Mouse (Mus musculus): ENCODE results near the gene Tyw1. TPM values are rescaled to one million over a fixed set of nuclear protein-coding genes. Genes with fewer than 3 reads are reported as not detected.

Gene Tyw1
- polyA plus RNA-seq, 1 experiment, result 14.6 TPM

DNA sequence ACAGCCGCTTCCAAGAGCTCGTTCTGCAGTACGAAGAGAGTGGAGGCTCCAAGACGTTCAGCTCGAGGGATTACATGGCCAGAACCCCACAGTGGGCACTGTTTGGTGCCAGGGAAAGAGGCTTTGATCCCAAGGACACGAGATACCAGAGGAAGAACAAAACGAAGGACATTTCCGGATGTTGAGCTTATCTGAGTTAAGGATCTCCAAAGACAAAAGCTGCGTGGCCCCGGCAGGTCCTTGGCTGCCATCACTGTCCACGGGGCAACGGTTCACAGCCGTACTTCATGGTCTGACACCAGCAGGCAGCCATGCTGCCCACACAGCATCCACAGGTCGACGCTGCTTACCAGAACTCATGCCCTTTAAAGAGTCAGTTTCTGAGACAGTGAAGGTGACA lies 85.2 kb downstream of the Tyw1 start:
- TF ChIP-seq CTCF (IDR thresholded peaks at IDR 0.05; ENCODE audit: extremely low read depth, insufficient read depth, low read length), result no peak
- no peak for TF ChIP-seq POLR2A (IDR thresholded peaks at IDR 0.05; ENCODE audit: extremely low read depth, insufficient read depth, low read length)
- no peaks in the 10 kb centered on the region for H3K4me1 ChIP-seq (ENCODE audit: control insufficient read depth, insufficient read depth, low read length)
- H3K27ac ChIP-seq (ENCODE audit: insufficient read depth, low read length), result no peak overlapping the region
- no peak overlapping the region for H3K4me3 ChIP-seq (ENCODE audit: insufficient read depth, low read length)

DNA sequence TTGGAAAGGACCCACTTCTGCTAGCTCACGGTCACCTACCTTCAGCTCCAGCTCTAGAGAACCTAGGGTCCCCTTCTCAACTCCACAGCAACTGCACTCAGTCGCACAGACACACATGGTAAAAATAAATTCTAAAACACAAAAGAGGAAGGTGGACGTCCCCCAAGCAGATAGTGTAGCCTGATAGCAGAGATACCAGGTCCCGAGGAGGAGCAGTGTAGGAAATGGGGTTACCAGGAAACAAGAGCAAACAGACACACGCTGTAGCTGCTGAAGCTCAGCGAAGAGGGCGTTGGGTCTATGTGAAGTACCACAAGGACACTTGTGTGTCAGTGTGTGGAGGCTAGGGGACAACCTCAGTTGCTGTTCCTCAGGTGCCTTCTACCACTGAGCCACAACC lies 89.6 kb downstream of the Tyw1 start:
- Histone ChIP-seq H3K27ac (ENCODE audit: insufficient read depth, low read length) (no peak overlapping the region), H3K4me3 (ENCODE audit: insufficient read depth, low read length) (no peak overlapping the region), H3K4me1 (ENCODE audit: control insufficient read depth, insufficient read depth, low read length) (no peaks in the 10 kb centered on the region)
- TF ChIP-seq CTCF (IDR thresholded peaks at IDR 0.05; ENCODE audit: extremely low read depth, insufficient read depth, low read length), result no peak
- no peak for TF ChIP-seq POLR2A (IDR thresholded peaks at IDR 0.05; ENCODE audit: extremely low read depth, insufficient read depth, low read length)

DNA sequence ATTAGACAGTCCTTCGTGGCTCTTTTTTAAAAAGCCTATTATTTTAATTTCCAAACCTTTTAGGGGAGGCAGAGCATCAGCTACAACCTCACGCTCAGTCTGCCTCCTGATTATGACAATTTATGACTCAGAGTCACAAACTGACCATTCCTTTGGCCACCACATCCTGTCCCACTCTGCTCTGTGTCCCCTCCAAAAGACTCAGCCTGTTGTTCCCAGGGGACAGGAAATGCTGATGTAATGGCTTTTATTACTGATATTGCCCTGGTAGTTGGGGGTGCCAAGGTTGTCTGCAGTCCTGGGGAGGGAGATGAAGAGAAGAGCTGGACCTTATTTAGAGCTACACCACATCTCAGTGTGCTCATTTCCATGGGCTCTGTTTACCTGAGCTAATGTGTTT lies 90.5 kb downstream of the Tyw1 start:
- TF ChIP-seq POLR2A (IDR thresholded peaks at IDR 0.05; ENCODE audit: extremely low read depth, insufficient read depth, low read length) (no peak), CTCF (IDR thresholded peaks at IDR 0.05; ENCODE audit: extremely low read depth, insufficient read depth, low read length) (no peak)
- Histone ChIP-seq H3K4me3 (ENCODE audit: insufficient read depth, low read length) (no peak overlapping the region), H3K27ac (ENCODE audit: insufficient read depth, low read length) (no peak overlapping the region), H3K4me1 (ENCODE audit: control insufficient read depth, insufficient read depth, low read length) (no peaks in the 10 kb centered on the region)

DNA sequence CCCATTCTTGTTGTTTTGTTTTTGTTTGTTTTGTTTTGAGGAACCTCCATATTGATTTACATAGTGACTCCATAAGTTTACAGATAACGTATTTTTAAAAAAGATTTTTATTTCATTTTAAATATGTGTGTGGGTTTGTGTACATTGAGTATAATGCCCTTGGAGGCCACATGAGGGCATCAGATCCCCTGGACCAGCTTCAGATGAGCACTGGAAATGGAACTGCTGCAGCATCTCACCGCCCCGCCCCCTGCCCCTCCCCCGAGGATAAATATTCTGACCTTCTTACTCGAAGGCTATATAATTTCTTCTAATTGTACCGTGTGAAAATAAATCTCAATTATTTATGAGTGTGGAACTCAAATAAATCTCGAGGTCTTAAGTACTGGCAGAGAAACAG lies 99.8 kb downstream of the Tyw1 start:
- Histone ChIP-seq H3K27ac (ENCODE audit: insufficient read depth, low read length) (no peak overlapping the region), H3K4me3 (ENCODE audit: insufficient read depth, low read length) (no peak overlapping the region), H3K4me1 (ENCODE audit: control insufficient read depth, insufficient read depth, low read length) (no peaks in the 10 kb centered on the region)
- TF ChIP-seq CTCF (IDR thresholded peaks at IDR 0.05; ENCODE audit: extremely low read depth, insufficient read depth, low read length), result 0 out of 2 replicates have a peak, but pooled peaks have one; percentile 10
- TF ChIP-seq POLR2A (IDR thresholded peaks at IDR 0.05; ENCODE audit: extremely low read depth, insufficient read depth, low read length), result no peak

DNA sequence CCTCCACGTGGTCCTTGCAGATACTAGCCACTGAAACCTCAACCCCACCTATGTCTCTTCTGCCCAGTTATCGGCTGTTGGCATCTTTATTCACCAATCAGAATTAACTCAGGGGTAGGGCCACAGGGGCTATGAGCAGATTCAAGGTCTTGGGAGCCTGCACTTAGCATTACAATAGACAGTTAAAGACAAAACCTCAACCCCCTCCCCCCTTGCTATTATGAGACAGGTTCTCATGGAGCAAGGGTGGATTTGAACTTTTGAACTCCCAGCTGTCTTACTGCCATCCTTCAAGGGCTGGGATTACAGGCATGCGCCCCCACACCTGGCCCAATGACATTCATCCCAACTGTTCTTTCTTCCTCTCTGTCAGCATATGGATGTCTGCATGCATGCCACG lies 107.7 kb downstream of the Tyw1 start:
- no peak for TF ChIP-seq POLR2A (IDR thresholded peaks at IDR 0.05; ENCODE audit: extremely low read depth, insufficient read depth, low read length)
- no peak for TF ChIP-seq CTCF (IDR thresholded peaks at IDR 0.05; ENCODE audit: extremely low read depth, insufficient read depth, low read length)
- Histone ChIP-seq H3K27ac (ENCODE audit: insufficient read depth, low read length) (no peak overlapping the region), H3K4me3 (ENCODE audit: insufficient read depth, low read length) (no peak overlapping the region), H3K4me1 (ENCODE audit: control insufficient read depth, insufficient read depth, low read length) (no peaks in the 10 kb centered on the region)

DNA sequence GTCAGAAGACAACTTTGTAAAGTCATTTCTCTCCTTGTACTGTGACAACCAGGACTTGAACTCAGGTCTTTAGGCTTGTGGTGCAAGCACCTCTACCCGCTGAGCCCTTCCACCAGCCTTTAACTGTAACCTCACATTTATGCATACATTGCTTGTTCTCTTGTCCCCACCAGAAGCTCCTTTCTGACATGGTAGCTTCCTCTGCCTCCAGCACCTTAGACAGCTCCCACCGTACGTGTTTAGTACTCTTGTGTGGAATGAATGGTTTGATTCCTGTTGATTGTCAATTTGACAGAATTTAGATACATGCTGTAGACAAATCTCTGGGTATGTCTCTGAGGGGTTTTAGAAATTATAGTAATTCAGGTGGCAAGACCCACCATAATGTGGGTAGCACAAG lies 108.4 kb downstream of the Tyw1 start:
- H3K4me3 ChIP-seq (ENCODE audit: insufficient read depth, low read length), result no peak overlapping the region
- H3K4me1 ChIP-seq (ENCODE audit: control insufficient read depth, insufficient read depth, low read length), result no peaks in the 10 kb centered on the region
- H3K27ac ChIP-seq (ENCODE audit: insufficient read depth, low read length), result no peak overlapping the region
- TF ChIP-seq CTCF (IDR thresholded peaks at IDR 0.05; ENCODE audit: extremely low read depth, insufficient read depth, low read length), result no peak
- TF ChIP-seq POLR2A (IDR thresholded peaks at IDR 0.05; ENCODE audit: extremely low read depth, insufficient read depth, low read length), result no peak

DNA sequence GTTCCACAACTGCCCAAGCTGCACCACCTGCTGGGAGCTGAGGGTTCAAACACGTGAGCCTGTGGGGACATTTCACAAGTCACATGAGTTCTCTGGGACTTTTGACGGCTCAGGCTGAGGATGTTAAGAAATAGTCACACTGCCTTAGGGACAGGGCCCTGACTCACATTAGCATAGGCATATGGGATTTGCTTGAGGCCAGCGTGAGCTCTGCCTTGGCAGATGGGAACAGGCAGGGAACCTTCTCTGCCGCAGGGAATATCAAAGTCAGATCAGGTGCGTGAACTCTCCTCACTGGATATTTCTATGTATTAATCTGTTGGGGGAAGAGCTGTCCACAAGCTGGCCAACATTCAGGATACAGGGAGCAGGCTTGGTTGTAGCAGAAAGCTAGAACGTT lies 112.8 kb downstream of the Tyw1 start:
- TF ChIP-seq POLR2A (IDR thresholded peaks at IDR 0.05; ENCODE audit: extremely low read depth, insufficient read depth, low read length) (no peak), CTCF (IDR thresholded peaks at IDR 0.05; ENCODE audit: extremely low read depth, insufficient read depth, low read length) (no peak)
- no peak overlapping the region for H3K4me3 ChIP-seq (ENCODE audit: insufficient read depth, low read length)
- no peaks in the 10 kb centered on the region for H3K4me1 ChIP-seq (ENCODE audit: control insufficient read depth, insufficient read depth, low read length)
- no peak overlapping the region for H3K27ac ChIP-seq (ENCODE audit: insufficient read depth, low read length)

DNA sequence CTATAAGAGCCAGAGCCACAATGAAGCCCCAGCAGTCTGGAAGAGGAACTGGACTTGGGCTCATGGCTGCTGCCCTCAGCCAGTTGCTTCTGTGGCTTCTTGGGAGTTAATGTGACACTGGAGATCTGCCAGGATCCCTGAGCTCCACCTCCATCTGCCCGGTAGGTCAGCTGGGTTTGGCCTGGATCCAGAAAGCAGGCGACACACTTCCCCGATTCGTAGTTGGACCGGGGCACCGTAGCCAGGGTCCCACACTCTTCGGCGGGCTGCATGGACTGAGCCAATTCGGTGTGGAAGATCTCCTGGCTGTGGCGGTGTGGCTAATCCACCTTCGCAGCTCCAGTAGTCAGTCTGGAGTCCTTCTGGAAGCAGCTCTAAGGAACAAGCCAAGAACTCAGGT lies 113.8 kb downstream of the Tyw1 start, which contains the start of gene Caln1:
Gene Caln1 (plus strand): TSS at position 219 of the 400 bp plus-strand sequence.
- Histone ChIP-seq H3K4me1 (ENCODE audit: control insufficient read depth, insufficient read depth, low read length) (no peaks in the 10 kb centered on the region), H3K4me3 (ENCODE audit: insufficient read depth, low read length) (no peak within 1 kb of the TSS), H3K27ac (ENCODE audit: insufficient read depth, low read length) (no peak within 1 kb of the TSS)
- TF ChIP-seq CTCF (IDR thresholded peaks at IDR 0.05; ENCODE audit: extremely low read depth, insufficient read depth, low read length), result no peak
- TF ChIP-seq POLR2A (IDR thresholded peaks at IDR 0.05; ENCODE audit: extremely low read depth, insufficient read depth, low read length), result no peak

DNA sequence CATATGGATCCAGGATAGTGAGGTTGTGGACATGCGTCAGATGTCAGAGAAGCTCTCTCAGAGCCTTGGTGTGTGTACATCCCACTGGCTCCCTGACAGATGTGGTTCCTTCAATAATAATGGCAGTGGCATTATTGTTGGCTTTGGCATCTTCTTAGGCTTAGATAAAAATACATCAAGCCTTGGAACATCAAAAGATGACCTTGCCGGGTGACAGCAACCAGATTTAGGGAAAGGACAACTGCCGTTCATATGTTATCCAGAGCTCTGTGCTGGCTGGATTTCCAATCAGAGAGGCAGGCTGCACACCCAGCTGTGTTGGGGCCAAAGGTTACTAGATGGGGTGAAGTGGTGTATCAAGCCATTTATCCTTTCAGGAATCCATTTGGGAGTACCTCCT lies 120.0 kb downstream of the Tyw1 start:
- TF ChIP-seq POLR2A (IDR thresholded peaks at IDR 0.05; ENCODE audit: extremely low read depth, insufficient read depth, low read length) (no peak), CTCF (IDR thresholded peaks at IDR 0.05; ENCODE audit: extremely low read depth, insufficient read depth, low read length) (no peak)
- H3K27ac ChIP-seq (ENCODE audit: insufficient read depth, low read length), result no peak overlapping the region
- no peaks in the 10 kb centered on the region for H3K4me1 ChIP-seq (ENCODE audit: control insufficient read depth, insufficient read depth, low read length)
- no peak overlapping the region for H3K4me3 ChIP-seq (ENCODE audit: insufficient read depth, low read length)

DNA sequence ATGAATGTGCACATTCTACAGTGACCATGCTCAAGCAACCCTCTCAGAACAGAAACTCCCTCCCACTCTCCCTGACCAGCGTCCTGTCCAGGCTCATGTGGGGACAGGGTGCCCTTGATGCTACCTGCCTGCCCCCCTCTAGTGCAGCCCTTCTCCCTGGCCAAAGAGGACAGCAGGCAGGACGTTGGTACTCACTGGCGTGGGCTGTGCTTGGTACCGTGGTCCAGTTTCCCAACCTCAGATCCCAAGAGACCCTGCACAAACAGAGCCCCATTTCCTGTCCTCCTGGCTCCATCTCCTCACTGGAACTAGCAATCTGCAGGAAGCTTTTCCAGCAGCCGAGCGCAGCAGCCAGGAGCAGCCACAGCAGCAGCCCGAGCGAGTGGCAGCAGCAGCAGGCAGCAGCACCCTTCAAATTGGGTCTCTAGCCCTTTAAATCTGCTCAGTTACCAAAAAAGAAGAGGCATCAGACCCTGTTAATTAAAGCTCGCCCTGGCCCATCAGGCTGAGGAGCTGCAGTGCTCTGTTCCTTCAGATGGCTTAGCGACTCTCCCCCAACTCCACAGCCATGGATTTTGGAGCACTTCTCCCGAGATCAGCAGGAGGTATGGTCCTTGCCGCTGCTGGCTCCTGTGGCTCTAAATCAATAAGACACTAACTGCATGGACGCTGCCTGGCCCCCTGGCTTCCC lies 128.9 kb downstream of the Tyw1 start, which contains the start of gene A330070K13Rik:
Gene A330070K13Rik (minus strand): TSS at position 410 of the 691 bp plus-strand sequence.
- TF ChIP-seq CTCF (IDR thresholded peaks at IDR 0.05; ENCODE audit: extremely low read depth, insufficient read depth, low read length) (no peak), POLR2A (IDR thresholded peaks at IDR 0.05; ENCODE audit: extremely low read depth, insufficient read depth, low read length) (peak; percentile 30; the same call in 1 of the 2 replicates)
- no peaks in the 10 kb centered on the region for H3K4me1 ChIP-seq (ENCODE audit: control insufficient read depth, insufficient read depth, low read length)
- no peak within 1 kb of the TSS for H3K27ac ChIP-seq (ENCODE audit: insufficient read depth, low read length)
- peak within 1 kb of the TSS; percentile 51 for H3K4me3 ChIP-seq (ENCODE audit: insufficient read depth, low read length)

Data from cortical plate, adult 2 months (tissue).